Mouse (Mus musculus) intestine, postnatal 0 days (tissue): Measurements from ENCODE around the gene Ap1m2. TPM values are rescaled to one million over a fixed set of nuclear protein-coding genes. Genes with fewer than 3 reads are reported as not detected.
"Not testable (repeated sequence)": the region's sequence is repeated elsewhere in the genome, so short reads cannot be mapped to it uniquely, and the experiment has no call there.

Experiments used
- ATAC-seq: fragments of 200-750 bp; cut with Nextera tagmentation; 2 replicates; pipeline ENCODE4 v1.8.0; 2017; ENCODE audit warnings: mild to moderate bottlenecking, moderate TSS enrichment, moderate library complexity
- H3K27ac ChIP-seq: fragments of 300-500 bp; sonication (generic); 2 replicates; pipeline ENCODE4 v1.5.1; 2014; ENCODE audit warnings: mild to moderate bottlenecking, low read depth, low read length, moderate library complexity
- H3K27me3 ChIP-seq: fragments of 300-500 bp; sonication (generic); replicated peaks from 2 replicates; pipeline ENCODE4 v1.6.1; 2014; ENCODE audit warnings: low read length, mixed read lengths; ENCODE audit not compliant: control insufficient read depth, insufficient read depth
- H3K36me3 ChIP-seq: fragments of 300-500 bp; sonication (generic); 2 replicates; pipeline ENCODE4 v1.6.1; 2014; ENCODE audit warnings: mild to moderate bottlenecking, moderate library complexity; ENCODE audit not compliant: control insufficient read depth, insufficient read depth
- H3K4me1 ChIP-seq: fragments of 300-500 bp; sonication (generic); replicated peaks from 2 replicates; pipeline ENCODE4 v1.6.1; 2014; ENCODE audit warnings: antibody characterized with exemption, low read length, mixed read lengths; ENCODE audit not compliant: control insufficient read depth, insufficient read depth
- H3K4me2 ChIP-seq: fragments of 300-500 bp; sonication (generic); replicated peaks from 2 replicates; pipeline ENCODE4 v1.6.1; 2014; ENCODE audit warnings: low read depth, mild to moderate bottlenecking, moderate library complexity
- H3K4me3 ChIP-seq: fragments of 300-500 bp; sonication (generic); 2 replicates; pipeline ENCODE4 v1.5.1; 2014; ENCODE audit warnings: low read depth, low read length
- H3K9ac ChIP-seq: fragments of 300-500 bp; sonication (generic); 2 replicates; pipeline ENCODE4 v1.6.1; 2014; ENCODE audit warnings: mild to moderate bottlenecking, low read depth, low read length
- H3K9me3 ChIP-seq: fragments of 300-500 bp; sonication (generic); 2 replicates; pipeline ENCODE4 v1.6.1; 2016; ENCODE audit warnings: mixed run types; ENCODE audit not compliant: control insufficient read depth
- CTCF ChIP-seq: sonication (generic); IDR thresholded peaks from 2 replicates; pipeline ENCODE4 v1.5.1; 2016; ENCODE audit warnings: low read depth, mild to moderate bottlenecking, control low read depth, antibody characterized with exemption, moderate library complexity
- WGBS: fragments of 180-500 bp; shearing (Covaris S2); extraction: QIAGEN DNeasy Blood & Tissue Kit; methylation state at CpG from one replicate; pipeline ENCODE4 v1.1.7; 2014; 5-methylcytosine and 5-hydroxymethylcytosine counted together
- polyA plus RNA-seq: library from polyadenylated mRNA; unstranded; fragments of >200 nt; fragmentation: Nextera tagmentation; extraction: Ambion mirVana; gene quantifications from 2 replicates; pipeline ENCODE4 v1.2.1, GENCODE M21; 2015

The Ap1m2 gene
- polyA plus RNA-seq, 1 experiment from 2014 or later: 192 TPM

DNA sequence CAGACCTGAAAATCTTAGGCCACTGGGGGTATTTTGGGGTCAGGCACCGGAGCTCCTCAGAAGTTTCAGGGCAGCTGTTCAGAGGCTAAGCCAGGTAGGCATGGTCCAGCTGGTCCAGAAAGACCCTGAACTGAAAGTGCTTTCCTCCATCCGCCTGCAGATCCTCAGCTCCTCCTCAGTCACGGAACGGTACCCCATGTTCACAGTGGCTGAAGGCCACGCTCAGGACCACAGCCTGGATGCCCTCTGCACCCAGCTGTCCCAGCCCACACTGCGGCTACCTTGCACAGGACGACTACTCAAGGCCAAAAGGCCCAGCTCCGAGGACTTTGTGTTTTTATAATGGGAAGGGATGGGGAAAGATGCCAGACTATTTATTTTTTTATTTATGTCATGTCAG lies 39.0 kb downstream of the Ap1m2 start:
- no peak overlapping the region for H3K4me2 ChIP-seq
- H3K9me3 ChIP-seq: no peaks in the 10 kb centered on the region
- TF ChIP-seq CTCF: no peak
- peaks cover 94% of the 10 kb centered on the region for H3K36me3 ChIP-seq
- no peak overlapping the region for H3K4me3 ChIP-seq
- H3K27ac ChIP-seq: no peak overlapping the region; the same call in 1 of the 2 replicates
- no peaks in the 10 kb centered on the region for H3K4me1 ChIP-seq
- WGBS: 76% methylated on average over 8 of the region's 8 CpGs
- H3K9ac ChIP-seq: no peak overlapping the region
- H3K27me3 ChIP-seq: no peaks in the 10 kb centered on the region
- ATAC-seq: no peak

DNA sequence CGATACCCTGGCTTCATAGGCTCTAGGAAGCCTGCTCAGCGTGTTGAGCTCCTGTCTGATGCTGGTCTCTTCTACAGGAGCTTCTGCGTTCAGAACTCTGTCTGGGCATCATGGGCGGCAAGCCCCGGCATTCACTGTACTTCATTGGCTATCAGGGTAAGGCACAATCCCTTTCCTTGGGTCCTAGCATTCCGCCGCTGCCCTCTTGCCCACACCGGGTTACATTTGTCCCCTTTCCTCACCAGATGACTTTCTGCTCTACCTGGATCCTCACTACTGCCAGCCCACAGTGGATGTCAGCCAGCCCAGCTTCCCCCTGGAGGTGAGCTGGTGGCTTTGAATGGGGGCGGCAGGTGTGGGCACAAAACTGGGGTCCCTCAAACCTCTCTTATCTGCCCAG lies 39.7 kb downstream of the Ap1m2 start:
- Histone ChIP-seq H3K27ac (no peak overlapping the region), H3K4me2 (no peak overlapping the region), H3K9me3 (no peaks in the 10 kb centered on the region), H3K36me3 (peaks cover 91% of the 10 kb centered on the region), H3K9ac (no peak overlapping the region), H3K27me3 (no peaks in the 10 kb centered on the region), H3K4me3 (no peak overlapping the region), H3K4me1 (no peaks in the 10 kb centered on the region)
- TF ChIP-seq CTCF: no peak
- WGBS: 92% methylated on average over 9 of the region's 9 CpGs
- no peak for ATAC-seq

DNA sequence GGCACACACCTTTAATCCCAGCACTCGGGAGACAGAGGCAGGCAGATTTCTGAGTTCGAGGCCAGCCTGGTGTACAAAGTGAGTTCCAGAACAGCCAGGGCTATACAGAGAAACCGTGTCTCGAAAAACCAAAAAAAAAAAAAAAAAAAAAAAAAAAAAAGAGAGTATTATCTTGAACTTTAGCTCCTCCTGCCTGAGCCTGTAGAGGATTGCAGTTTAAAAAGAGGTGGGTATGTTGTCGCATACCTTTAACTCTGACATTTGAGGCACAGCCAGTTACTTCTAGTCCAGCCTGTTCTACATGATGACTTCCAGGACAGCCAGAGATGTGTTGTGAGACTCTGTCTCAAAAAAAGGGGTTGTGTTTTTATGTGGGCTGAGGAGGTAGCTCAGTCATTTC lies 42.5 kb downstream of the Ap1m2 start:
- H3K9me3 ChIP-seq, H3K4me3 ChIP-seq, ATAC-seq, H3K27me3 ChIP-seq, H3K4me2 ChIP-seq, H3K4me1 ChIP-seq, H3K9ac ChIP-seq, H3K27ac ChIP-seq: not testable (repeated sequence)
- WGBS: 73% methylated on average over 5 of the region's 5 CpGs
- H3K36me3 ChIP-seq: peaks cover 65% of the 10 kb centered on the region
- 0 out of 2 replicates have a peak, but pooled peaks have one; percentile 8 for TF ChIP-seq CTCF

DNA sequence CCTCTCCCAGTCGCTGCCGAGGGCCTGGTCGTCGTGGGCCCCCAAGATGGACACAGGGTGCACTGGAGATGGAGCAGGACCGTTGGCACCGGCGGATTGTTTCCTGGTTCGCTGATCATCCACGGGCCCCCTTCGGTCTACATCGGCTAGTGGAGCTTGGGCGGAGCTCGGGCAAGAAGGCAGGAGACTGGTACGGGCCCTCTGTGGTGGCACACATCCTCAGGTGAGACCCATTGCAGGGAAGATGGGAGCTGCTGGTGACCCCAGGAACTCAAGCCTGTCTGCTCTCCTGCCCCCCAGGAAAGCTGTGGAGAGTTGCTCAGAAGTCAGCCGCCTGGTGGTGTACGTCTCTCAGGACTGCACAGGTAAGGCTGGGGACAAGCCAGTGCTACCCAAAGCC lies 43.8 kb downstream of the Ap1m2 start:
- WGBS: 92% methylated on average over 16 of the region's 16 CpGs
- no peak for ATAC-seq

DNA sequence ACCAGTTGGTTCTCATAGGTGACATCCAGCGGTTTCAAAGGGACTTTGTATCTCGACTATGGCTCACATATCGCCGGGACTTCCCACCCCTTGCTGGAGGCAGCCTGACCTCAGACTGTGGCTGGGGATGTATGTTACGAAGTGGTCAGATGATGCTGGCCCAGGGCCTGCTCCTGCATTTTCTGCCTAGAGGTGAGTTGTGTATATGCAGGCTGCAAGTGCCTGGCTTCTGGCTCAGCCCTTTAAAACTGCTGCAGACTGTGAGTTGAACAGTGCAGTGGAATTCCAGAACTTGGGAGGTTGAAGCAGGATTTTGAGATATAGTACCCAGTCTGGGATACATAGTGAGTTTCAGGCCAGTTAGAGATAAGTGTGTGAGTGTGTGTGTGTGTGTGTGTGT lies 45.2 kb downstream of the Ap1m2 start:
- no peak for TF ChIP-seq CTCF
- Histone ChIP-seq H3K27me3 (no peaks in the 10 kb centered on the region), H3K4me3 (no peak overlapping the region), H3K9ac (no peak overlapping the region), H3K27ac (no peak overlapping the region), H3K4me1 (peaks cover 10% of the 10 kb centered on the region; the same call in 1 of the 2 replicates), H3K36me3 (peaks cover 38% of the 10 kb centered on the region), H3K9me3 (no peaks in the 10 kb centered on the region), H3K4me2 (peak overlapping the region; percentile 74)
- WGBS: 72% methylated on average over 5 of the region's 5 CpGs
- ATAC-seq: no peak

More for the DNA sequence above, 43.8 kb downstream of the Ap1m2 start:
- H3K4me1 ChIP-seq: peaks cover 9% of the 10 kb centered on the region; the same call in 1 of the 2 replicates
- H3K36me3 ChIP-seq: peaks cover 52% of the 10 kb centered on the region
- no peak overlapping the region for H3K9ac ChIP-seq
- no peak for TF ChIP-seq CTCF
- H3K27ac ChIP-seq: no peak overlapping the region
- no peak overlapping the region for H3K4me2 ChIP-seq
- no peak overlapping the region for H3K4me3 ChIP-seq
- no peaks in the 10 kb centered on the region for H3K27me3 ChIP-seq
- H3K9me3 ChIP-seq: no peaks in the 10 kb centered on the region

DNA sequence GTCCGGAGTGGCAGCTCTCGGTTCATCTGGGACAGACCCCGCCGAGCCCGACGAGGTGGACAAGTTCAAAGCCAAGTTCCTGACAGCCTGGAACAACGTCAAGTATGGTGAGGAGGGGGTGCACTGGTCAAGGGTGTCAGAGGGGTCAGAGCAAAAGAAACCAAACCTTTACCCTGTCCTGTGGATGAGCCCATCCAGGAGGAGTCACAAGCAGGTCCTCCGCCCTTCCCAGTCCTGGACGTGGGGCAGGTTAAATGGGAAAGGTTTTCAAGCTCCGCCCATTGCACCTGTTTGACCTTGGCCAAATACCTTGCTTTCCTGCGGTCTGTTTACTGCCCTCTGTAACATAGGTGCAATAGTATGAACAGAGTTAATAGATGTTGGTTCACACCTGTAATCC lies 46.5 kb downstream of the Ap1m2 start:
- peaks cover 25% of the 10 kb centered on the region for H3K36me3 ChIP-seq
- peak overlapping the region; percentile 88 for H3K27ac ChIP-seq
- TF ChIP-seq CTCF: no peak
- H3K4me3 ChIP-seq: peak overlapping the region; percentile 95
- peak overlapping the region; percentile 74 for H3K4me2 ChIP-seq
- 4% methylated on average over 11 of the region's 11 CpGs for WGBS
- 0 out of 2 replicates have a peak, but pooled peaks have one; percentile 20 for ATAC-seq
- H3K9ac ChIP-seq: peak overlapping the region; percentile 93
- H3K4me1 ChIP-seq: peaks cover 14% of the 10 kb centered on the region; the same call in 1 of the 2 replicates
- H3K9me3 ChIP-seq: no peaks in the 10 kb centered on the region
- H3K27me3 ChIP-seq: no peaks in the 10 kb centered on the region
